Mouse (Mus musculus) G1E (cell line): Measurements from ENCODE around the gene Kir3dl2.

Experiments
- CTCF ChIP-seq: IDR thresholded peaks from 2 replicates; pipeline ENCODE4 v1.5.1; 2012; ENCODE audit warnings: low read depth, low read length, inconsistent platforms, mixed read lengths
- GATA1 ChIP-seq: IDR thresholded peaks from 2 replicates; pipeline ENCODE4 v1.6.1; 2012; ENCODE audit warnings: borderline replicate concordance, low read length, inconsistent platforms, mixed read lengths
- GATA2 ChIP-seq: IDR thresholded peaks from 2 replicates; pipeline ENCODE4 v1.6.1; 2012; ENCODE audit warnings: low read depth, low read length, inconsistent platforms, borderline replicate concordance
- POLR2AphosphoS5 ChIP-seq: IDR thresholded peaks from 2 replicates; pipeline ENCODE4 v1.6.1; 2012; ENCODE audit warnings: low read depth, low read length, inconsistent platforms; ENCODE audit not compliant: insufficient replicate concordance
- TAL1 ChIP-seq: conservative IDR thresholded peaks from 2 replicates; pipeline ENCODE4 v1.6.1; 2012; ENCODE audit warnings: low read depth, low read length, inconsistent platforms, mixed read lengths

DNA sequence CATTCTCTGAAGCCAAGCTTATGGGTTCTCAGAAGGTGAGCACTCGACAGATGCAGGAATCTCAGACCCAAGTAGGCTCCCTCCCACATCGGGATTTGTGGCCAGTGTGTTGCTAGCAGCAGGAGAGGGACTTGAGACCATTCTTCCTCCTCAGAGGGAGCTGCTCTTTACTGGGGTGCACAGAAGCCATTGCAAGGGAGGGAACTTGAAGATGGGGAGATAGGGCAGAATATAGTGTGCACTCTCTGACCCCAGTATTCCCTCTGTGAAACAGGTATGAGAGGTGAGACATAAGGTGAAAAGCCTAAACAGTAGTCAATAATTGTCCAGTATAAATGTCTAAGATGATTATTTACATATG lies 47.0 kb upstream of the Kir3dl2 start:
- TF ChIP-seq CTCF: no peak
- TF ChIP-seq TAL1: no peak
- no peak for TF ChIP-seq POLR2AphosphoS5
- TF ChIP-seq GATA1: no peak
- no peak for TF ChIP-seq GATA2
